Mouse (Mus musculus) frontal cortex, adult (tissue): ENCODE measurements around the gene Sh2b2.
"Not testable (repeated sequence)": the region's sequence is repeated elsewhere in the genome, so short reads cannot be mapped to it uniquely, and the experiment has no call there.

Experiments
- ATAC-seq: cut with Nextera tagmentation; 2 replicates; pipeline ENCODE4 v1.9.2; 2017; ENCODE audit warnings: mild to moderate bottlenecking, moderate library complexity, mixed read lengths; ENCODE audit not compliant: low TSS enrichment

The Sh2b2 gene

GRCm38 (mm10) chr5:136240381-136240780, 6.0 kb downstream of the Sh2b2 start:
- ATAC-seq, result no peak

- ATAC-seq, result no peak
Measured at GRCm38 (mm10) chr5:136237607-136238006, 8.7 kb downstream of the Sh2b2 start.

- ATAC-seq, result no peak
Measured at GRCm38 (mm10) chr5:136236611-136237010, 9.7 kb downstream of the Sh2b2 start.

- no peak for ATAC-seq
Measured at GRCm38 (mm10) chr5:136230348-136231035, 15.9 kb downstream of the Sh2b2 start.

- ATAC-seq, result no peak
Measured at GRCm38 (mm10) chr5:136226246-136226876, 20.0 kb downstream of the Sh2b2 start.

GRCm38 (mm10) chr5:136218585-136218984, 27.8 kb downstream of the Sh2b2 start:
- no peak for ATAC-seq

- ATAC-seq, result no peak
Measured at GRCm38 (mm10) chr5:136217932-136218381, 28.4 kb downstream of the Sh2b2 start.

GRCm38 (mm10) chr5:136217004-136217665, 29.2 kb downstream of the Sh2b2 start:
- ATAC-seq, result 0 out of 2 replicates have a peak, but pooled peaks have one; percentile 9

- no peak for ATAC-seq
Measured at GRCm38 (mm10) chr5:136215958-136216357, 30.4 kb downstream of the Sh2b2 start.

- no peak for ATAC-seq
Measured at GRCm38 (mm10) chr5:136215211-136215610, 31.1 kb downstream of the Sh2b2 start.

GRCm38 (mm10) chr5:136213716-136214115, 32.6 kb downstream of the Sh2b2 start:
- ATAC-seq, result no peak

GRCm38 (mm10) chr5:136212716-136213115, 33.6 kb downstream of the Sh2b2 start:
- ATAC-seq, result no peak

GRCm38 (mm10) chr5:136211341-136212102, 34.8 kb downstream of the Sh2b2 start:
- ATAC-seq, result not testable (repeated sequence)

GRCm38 (mm10) chr5:136210549-136210948, 35.8 kb downstream of the Sh2b2 start:
- ATAC-seq, result no peak

- peak; percentile 79 for ATAC-seq
Measured at GRCm38 (mm10) chr5:136201832-136202231, 44.5 kb downstream of the Sh2b2 start.

- ATAC-seq, result no peak
Measured at GRCm38 (mm10) chr5:136199526-136199925, 46.8 kb downstream of the Sh2b2 start.

GRCm38 (mm10) chr5:136198474-136199391, 47.6 kb downstream of the Sh2b2 start, which contains the start of gene Prkrip1:
Gene Prkrip1, minus strand, starts transcription at chr5:136198963.
- peak; percentile 91 for ATAC-seq

- ATAC-seq, result no peak
Measured at GRCm38 (mm10) chr5:136191870-136192269, 54.5 kb downstream of the Sh2b2 start.

- 0 out of 2 replicates have a peak, but pooled peaks have one; percentile 35 for ATAC-seq
Measured at GRCm38 (mm10) chr5:136186723-136187122, 59.6 kb downstream of the Sh2b2 start.

- ATAC-seq, result no peak
Measured at GRCm38 (mm10) chr5:136183766-136184165, 62.6 kb downstream of the Sh2b2 start.

- ATAC-seq, result no peak
Measured at GRCm38 (mm10) chr5:136182830-136183229, 63.5 kb downstream of the Sh2b2 start.
